Mouse (Mus musculus) limb, embryonic 12.5 days (tissue): ENCODE results near the gene Mdm4. TPM values are rescaled to one million over a fixed set of nuclear protein-coding genes. Genes with fewer than 3 reads are reported as not detected.

ENCODE experiments used
- ATAC-seq: fragments of 200-750 bp; cut with Nextera tagmentation; 2 replicates; pipeline ENCODE4 v1.8.0; 2017; ENCODE audit warnings: low read depth, moderate TSS enrichment; ENCODE audit not compliant: insufficient number of reproducible peaks, insufficient read depth, low FRiP score, low TSS enrichment
- H3K27ac ChIP-seq: fragments of 300-500 bp; sonication (generic); 2 replicates; pipeline ENCODE4 v1.5.1; 2016; ENCODE audit warnings: mild to moderate bottlenecking, moderate library complexity
- H3K27me3 ChIP-seq: fragments of 300-500 bp; sonication (generic); 2 replicates; pipeline ENCODE4 v1.6.1; 2016; ENCODE audit warnings: mild to moderate bottlenecking, moderate library complexity
- H3K36me3 ChIP-seq: fragments of 300-500 bp; sonication (generic); 2 replicates; pipeline ENCODE4 v1.6.1; 2016; ENCODE audit warnings: mild to moderate bottlenecking, moderate library complexity
- H3K4me1 ChIP-seq: fragments of 300-500 bp; sonication (generic); replicated peaks from 2 replicates; pipeline ENCODE4 v1.6.1; 2016
- H3K4me2 ChIP-seq: fragments of 300-500 bp; sonication (generic); 2 replicates; pipeline ENCODE4 v1.6.1; 2016; ENCODE audit warnings: mild to moderate bottlenecking, moderate library complexity
- H3K4me3 ChIP-seq: fragments of 300-500 bp; sonication (generic); replicated peaks from 2 replicates; pipeline ENCODE4 v1.5.1; 2016; ENCODE audit warnings: mild to moderate bottlenecking
- H3K9ac ChIP-seq: fragments of 300-500 bp; sonication (generic); replicated peaks from 2 replicates; pipeline ENCODE4 v1.6.1; 2016; ENCODE audit warnings: mild to moderate bottlenecking, moderate library complexity
- H3K9me3 ChIP-seq: fragments of 300-500 bp; sonication (generic); 2 replicates; pipeline ENCODE4 v1.6.1; 2016; ENCODE audit warnings: mild to moderate bottlenecking, moderate library complexity
- WGBS: fragments of 180-500 bp; shearing (Covaris S2); methylation state at CpG from one replicate; pipeline ENCODE4 v1.1.7; 2016; 5-methylcytosine and 5-hydroxymethylcytosine counted together
- polyA plus RNA-seq: library from polyadenylated mRNA; unstranded; fragments of >200 nt; fragmentation: Nextera tagmentation; extraction: Ambion mirVana; gene quantifications from 2 replicates; pipeline ENCODE4 v1.2.1, GENCODE M21; 2016

Mdm4 gene
- polyA plus RNA-seq = 45.9 and 46.7 TPM in 2 replicates

DNA sequence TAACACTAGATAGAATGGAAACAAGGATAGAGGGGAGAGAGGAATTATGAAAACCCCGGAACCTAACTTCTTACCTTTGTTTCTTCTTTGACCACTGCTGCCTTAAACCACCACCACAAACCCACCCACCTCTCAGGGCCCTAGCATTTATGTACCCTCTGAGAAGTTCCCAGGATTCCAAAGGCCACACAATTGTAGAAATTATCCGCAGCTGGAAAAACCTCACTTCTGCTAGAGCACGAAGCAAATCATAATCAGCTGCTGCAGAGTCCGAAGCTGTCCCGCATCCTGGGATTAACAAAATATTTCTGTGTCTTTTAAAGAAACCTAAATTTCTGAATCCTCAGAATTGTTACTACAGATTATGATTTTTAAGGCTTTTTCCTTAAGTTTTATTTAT is at the start of gene Mdm4:
TSS of gene Mdm4 (minus strand) at position 101 of the 400 bp plus-strand sequence.
- no peaks in the 10 kb centered on the region for H3K9me3 ChIP-seq
- ATAC-seq = no peak
- H3K27ac ChIP-seq = no peak within 1 kb of the TSS
- no peak within 1 kb of the TSS for H3K9ac ChIP-seq
- no peaks in the 10 kb centered on the region for H3K27me3 ChIP-seq
- no peak within 1 kb of the TSS for H3K4me2 ChIP-seq
- H3K36me3 ChIP-seq = no peaks in the 10 kb centered on the region
- peaks cover 8% of the 10 kb centered on the region; the same call in 1 of the 2 replicates for H3K4me1 ChIP-seq
- no peak within 1 kb of the TSS for H3K4me3 ChIP-seq
- WGBS = 93% methylated on average over 5 of the region's 5 CpGs

DNA sequence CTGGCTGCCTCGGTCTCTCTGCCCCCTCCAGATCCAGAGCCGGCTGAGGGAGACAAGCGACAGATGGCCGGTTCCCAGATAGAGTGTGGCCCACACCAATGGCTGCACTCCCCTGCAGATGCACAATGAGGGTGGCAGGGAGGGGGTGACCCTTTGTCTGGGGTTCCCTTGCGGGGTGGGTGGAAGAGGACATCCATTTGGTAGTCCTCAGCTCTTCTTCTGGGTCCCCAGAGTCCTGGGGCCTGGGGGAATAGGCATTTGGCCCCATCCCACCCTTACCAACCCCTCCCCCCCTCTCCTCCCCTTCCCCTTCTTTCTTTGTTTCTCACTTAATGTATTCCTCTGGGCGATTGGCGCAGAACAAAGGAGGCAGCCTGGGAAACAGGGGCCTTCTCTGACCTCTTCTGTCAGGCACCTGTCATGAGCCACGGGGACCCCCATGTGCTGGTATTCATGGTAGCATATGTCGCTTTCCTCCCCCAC is 49.8 kb upstream of the Mdm4 start:
- Histone ChIP-seq H3K4me1 (peaks cover 19% of the 10 kb centered on the region), H3K27ac (no peak overlapping the region), H3K4me2 (no peak overlapping the region), H3K4me3 (no peak overlapping the region), H3K9ac (no peak overlapping the region), H3K27me3 (no peaks in the 10 kb centered on the region), H3K36me3 (peaks cover 32% of the 10 kb centered on the region; the same call in 1 of the 2 replicates), H3K9me3 (0 out of 2 replicates have a peak, but pooled peaks cover 3% of the 10 kb centered on the region)
- whole genome bisulfite sequencing = 46% methylated on average over 9 of the region's 9 CpGs
- no peak for ATAC-seq

DNA sequence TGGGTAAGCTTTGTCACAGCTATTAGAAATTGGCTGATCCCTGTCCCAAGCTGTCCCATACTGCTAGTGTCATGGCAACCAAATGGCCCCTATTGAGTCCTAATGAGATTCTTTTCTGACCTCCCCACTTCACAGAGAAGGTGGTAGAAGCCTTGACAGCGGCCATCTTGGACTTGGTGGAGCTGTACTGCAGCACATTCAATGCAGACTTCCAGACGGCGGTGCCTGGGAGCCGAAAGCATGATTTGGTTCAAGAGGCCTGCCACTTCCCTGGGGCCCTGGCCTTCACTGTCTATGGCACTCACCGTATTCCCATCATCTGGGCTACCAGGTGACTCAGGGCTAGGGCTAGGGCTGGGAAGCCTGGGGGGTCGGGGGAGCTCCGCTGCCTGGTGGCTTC is 49.1 kb upstream of the Mdm4 start:
- H3K4me3 ChIP-seq = no peak overlapping the region
- H3K4me1 ChIP-seq = peaks cover 19% of the 10 kb centered on the region
- no peak overlapping the region for H3K4me2 ChIP-seq
- peaks cover 32% of the 10 kb centered on the region; the same call in 1 of the 2 replicates for H3K36me3 ChIP-seq
- no peak overlapping the region for H3K27ac ChIP-seq
- ATAC-seq = no peak
- 0 out of 2 replicates have a peak, but pooled peaks cover 3% of the 10 kb centered on the region for H3K9me3 ChIP-seq
- 86% methylated on average over 7 of the region's 7 CpGs for WGBS
- H3K27me3 ChIP-seq = no peaks in the 10 kb centered on the region
- no peak overlapping the region for H3K9ac ChIP-seq

DNA sequence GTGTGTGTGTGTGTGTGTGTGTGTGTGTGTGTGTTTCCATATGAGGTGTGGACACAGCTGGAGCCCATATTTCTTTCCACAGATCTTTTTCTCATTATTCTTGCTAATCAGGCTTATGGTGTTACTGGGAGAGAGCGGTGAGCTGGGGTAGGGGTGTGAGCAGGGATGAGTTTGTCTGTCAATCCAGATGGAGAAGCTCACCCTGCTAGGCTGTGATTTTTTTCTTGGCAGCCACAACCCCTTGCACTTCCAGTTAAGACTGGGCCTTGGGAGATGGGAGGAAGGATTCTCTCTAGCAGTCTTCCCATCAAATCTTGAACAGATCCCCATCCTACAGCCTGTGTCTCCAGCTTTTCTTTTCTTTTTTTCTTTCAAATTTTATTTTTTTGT is 48.0 kb upstream of the Mdm4 start:
- peaks cover 28% of the 10 kb centered on the region; the same call in 1 of the 2 replicates for H3K36me3 ChIP-seq
- H3K4me1 ChIP-seq = peaks cover 25% of the 10 kb centered on the region
- H3K4me2 ChIP-seq = no peak overlapping the region
- H3K27me3 ChIP-seq = no peaks in the 10 kb centered on the region
- H3K9ac ChIP-seq = no peak overlapping the region
- no peak for ATAC-seq
- WGBS = 52% methylated on average over 1 of the region's 1 CpGs
- H3K9me3 ChIP-seq = 0 out of 2 replicates have a peak, but pooled peaks cover 3% of the 10 kb centered on the region
- H3K4me3 ChIP-seq = no peak overlapping the region
- 0 out of 2 replicates have a peak overlapping the region, but pooled peaks have one; percentile 71 for H3K27ac ChIP-seq

DNA sequence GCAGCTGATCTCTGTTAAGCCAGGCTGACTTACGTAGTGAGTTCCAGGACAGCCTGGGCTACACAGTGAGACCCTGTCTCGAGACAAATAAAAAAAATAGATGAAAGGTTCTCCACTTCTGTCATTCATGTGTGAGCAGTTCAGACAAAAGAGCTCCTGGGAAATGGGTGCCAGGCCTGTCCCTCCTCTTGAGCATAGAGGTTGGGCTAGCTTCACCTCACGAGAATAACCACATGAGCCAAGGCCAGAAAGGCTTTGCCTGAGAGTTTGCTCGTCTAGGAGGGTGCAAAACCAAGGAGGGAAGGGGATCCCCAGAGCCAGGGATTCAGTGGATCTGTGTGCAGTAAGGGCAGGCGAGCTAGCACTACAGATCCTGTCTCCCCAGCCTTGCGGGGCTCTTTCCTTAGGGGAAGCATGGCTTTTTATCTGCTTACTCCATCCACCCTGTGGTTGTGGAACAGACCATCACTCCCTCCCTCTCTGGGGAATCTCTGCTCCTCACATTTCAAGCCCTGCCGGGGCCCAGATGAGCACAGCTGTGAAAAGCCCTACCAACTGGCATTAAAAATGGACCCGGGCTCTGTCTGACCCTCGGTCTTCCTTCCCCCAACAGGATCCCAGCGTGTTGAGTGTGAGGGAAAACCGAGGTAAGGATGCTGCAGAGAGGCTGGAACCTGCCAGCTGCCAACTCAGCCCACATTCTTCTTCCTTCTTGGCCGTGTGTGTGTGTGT is 47.4 kb upstream of the Mdm4 start:
- H3K4me1 ChIP-seq = peaks cover 31% of the 10 kb centered on the region
- peak overlapping the region; percentile 71 for H3K27ac ChIP-seq
- peak; percentile 42; the same call in 1 of the 2 replicates for ATAC-seq

DNA sequence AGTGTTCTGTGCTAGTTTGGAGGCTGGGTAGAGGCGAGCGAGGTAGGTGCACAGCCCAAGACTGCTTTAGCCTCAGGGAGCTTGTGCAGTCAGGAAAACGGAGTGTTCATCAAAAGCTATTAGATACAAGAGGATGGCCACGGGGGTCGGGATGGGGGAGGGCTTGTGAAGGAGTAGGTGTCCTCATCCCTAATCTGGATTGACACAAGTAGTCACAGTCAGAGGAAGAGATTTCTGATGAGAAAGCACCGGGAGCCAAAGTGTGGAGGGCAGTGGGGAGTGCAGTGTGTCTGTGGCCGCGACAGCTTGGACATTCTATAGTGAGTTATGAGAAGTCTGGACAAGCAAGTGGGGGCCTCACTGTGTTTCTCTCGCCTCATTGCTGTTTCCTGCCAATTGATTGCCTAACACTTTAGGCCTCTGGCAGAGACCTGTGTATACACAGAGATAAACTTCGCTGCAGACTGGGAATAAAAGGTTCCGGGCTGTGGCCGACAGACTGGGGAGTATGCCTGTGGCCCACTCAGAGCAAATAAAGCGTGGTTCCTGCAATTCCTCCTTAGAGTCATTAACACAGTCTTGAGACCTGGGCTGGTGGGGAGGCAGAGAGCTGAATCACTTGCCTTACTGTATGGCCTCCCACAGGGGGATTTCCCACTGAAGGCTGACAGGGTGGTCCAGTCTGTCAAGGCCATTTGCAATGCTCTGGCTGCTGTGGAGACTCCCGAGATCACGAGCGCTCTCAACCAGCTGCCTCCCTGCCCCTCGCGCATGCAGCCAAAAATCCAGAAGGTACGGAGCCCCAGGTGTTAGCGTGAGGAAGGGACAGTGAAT is 46.5 kb upstream of the Mdm4 start:
- no peak overlapping the region for H3K9ac ChIP-seq
- H3K9me3 ChIP-seq = 0 out of 2 replicates have a peak, but pooled peaks cover 3% of the 10 kb centered on the region
- H3K36me3 ChIP-seq = peaks cover 17% of the 10 kb centered on the region; the same call in 1 of the 2 replicates
- H3K4me2 ChIP-seq = no peak overlapping the region
- WGBS = 39% methylated on average over 20 of the region's 20 CpGs
- no peak overlapping the region for H3K4me3 ChIP-seq
- no peaks in the 10 kb centered on the region for H3K27me3 ChIP-seq
- no peak for ATAC-seq
- peaks cover 31% of the 10 kb centered on the region for H3K4me1 ChIP-seq
- peak overlapping the region; percentile 67; the same call in 1 of the 2 replicates for H3K27ac ChIP-seq

More for the DNA sequence above, 47.4 kb upstream of the Mdm4 start:
- no peak overlapping the region for H3K9ac ChIP-seq
- no peak overlapping the region for H3K4me3 ChIP-seq
- H3K4me2 ChIP-seq = no peak overlapping the region
- H3K27me3 ChIP-seq = no peaks in the 10 kb centered on the region
- WGBS = 47% methylated on average over 11 of the region's 12 CpGs
- peaks cover 22% of the 10 kb centered on the region; the same call in 1 of the 2 replicates for H3K36me3 ChIP-seq
- 0 out of 2 replicates have a peak, but pooled peaks cover 3% of the 10 kb centered on the region for H3K9me3 ChIP-seq

DNA sequence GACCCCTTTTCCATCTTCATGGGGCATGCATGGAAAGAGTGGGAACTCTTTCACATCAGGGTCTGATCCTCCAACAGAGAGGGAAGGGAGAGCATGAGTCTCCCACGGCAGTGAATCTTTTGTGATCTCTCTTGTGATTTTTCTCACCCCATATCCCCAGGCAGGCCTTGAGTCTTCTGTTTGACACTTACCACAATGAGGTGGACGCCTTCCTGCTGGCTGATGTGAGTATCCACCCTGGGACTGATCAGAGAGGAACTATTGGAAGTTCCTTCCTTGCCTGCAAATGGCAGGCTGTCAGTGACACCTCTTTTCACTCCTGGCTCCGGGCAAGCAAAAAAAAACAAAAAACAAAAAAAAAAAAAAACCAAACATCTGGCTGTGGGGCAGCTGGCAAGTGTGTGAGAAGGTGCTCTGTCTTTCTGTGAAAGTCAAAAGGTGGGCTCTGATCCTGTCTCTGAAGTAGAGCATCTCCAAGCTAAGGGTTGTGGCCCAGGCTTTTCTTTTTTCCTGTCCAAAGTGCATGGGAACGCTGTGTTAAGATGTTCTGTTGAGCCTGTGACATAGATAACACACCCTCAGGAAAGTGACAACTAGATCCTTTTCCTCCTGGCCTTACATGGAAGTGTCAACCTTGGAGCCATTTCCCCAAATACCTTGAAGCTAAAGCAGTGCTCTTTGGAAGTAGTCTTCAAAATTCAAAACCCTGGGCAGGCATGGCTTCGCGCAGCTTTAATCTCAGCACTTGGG is 45.5 kb upstream of the Mdm4 start:
- Histone ChIP-seq H3K36me3 (peaks cover 10% of the 10 kb centered on the region; the same call in 1 of the 2 replicates), H3K27me3 (no peaks in the 10 kb centered on the region), H3K4me3 (no peak overlapping the region), H3K9me3 (0 out of 2 replicates have a peak, but pooled peaks cover 3% of the 10 kb centered on the region), H3K9ac (no peak overlapping the region), H3K4me2 (no peak overlapping the region), H3K27ac (no peak overlapping the region), H3K4me1 (peaks cover 32% of the 10 kb centered on the region)
- no peak for ATAC-seq
- WGBS = 68% methylated on average over 6 of the region's 6 CpGs

DNA sequence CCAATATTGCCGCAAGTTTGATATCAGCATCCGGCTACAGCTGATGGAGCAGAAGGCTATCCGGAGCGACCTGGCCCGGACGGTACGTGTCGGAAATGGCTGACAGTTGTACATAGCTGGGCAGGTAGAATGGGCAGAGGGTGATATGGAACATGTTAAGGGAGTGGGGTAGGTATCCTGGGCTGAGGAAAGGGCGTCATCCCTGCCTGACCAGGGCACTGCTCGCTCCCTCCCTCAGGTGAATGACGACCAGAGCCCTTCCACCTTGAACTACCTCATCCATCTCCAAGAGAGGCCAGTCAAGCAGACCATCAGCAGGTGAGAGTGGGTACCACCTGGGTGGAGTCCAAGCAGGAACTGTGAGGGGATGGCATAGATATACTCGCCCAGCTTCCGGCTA is 44.2 kb upstream of the Mdm4 start:
- ATAC-seq = no peak
- H3K9ac ChIP-seq = no peak overlapping the region
- H3K27ac ChIP-seq = no peak overlapping the region
- H3K4me2 ChIP-seq = no peak overlapping the region
- WGBS = 93% methylated on average over 13 of the region's 13 CpGs
- H3K9me3 ChIP-seq = 0 out of 2 replicates have a peak, but pooled peaks cover 3% of the 10 kb centered on the region
- peaks cover 45% of the 10 kb centered on the region for H3K4me1 ChIP-seq
- no peak overlapping the region for H3K4me3 ChIP-seq
- H3K27me3 ChIP-seq = no peaks in the 10 kb centered on the region
- peaks cover 7% of the 10 kb centered on the region; the same call in 1 of the 2 replicates for H3K36me3 ChIP-seq

DNA sequence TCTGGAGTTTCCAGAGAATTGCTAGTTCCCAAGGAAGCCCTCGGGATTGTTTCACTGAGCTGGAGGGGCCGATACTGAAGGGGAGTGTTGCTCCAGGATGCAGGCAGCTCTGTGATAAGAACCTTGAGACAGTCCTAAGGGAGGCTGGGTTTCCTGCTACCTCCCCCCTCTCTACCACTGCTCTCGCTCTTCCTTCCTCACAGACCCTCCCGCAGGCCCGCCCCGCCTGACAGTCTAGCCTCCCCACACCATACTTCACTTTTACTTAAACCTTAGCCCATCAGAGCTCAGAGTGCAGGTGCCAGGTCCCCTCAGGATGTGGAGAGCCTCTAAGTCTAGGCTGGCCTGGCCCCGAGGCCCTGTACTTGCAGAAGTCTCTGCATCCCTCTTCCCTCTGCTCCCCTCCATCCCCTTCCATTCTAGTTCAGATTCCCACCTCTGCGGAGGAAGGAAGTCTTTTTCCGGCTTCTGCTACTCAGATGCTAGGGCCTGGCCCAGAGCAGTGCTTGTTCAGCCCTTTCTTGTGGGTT is 43.0 kb upstream of the Mdm4 start:
- 35% methylated on average over 8 of the region's 9 CpGs for WGBS
- no peak overlapping the region for H3K9ac ChIP-seq
- no peaks in the 10 kb centered on the region for H3K27me3 ChIP-seq
- H3K4me1 ChIP-seq = peaks cover 56% of the 10 kb centered on the region
- no peak overlapping the region for H3K4me3 ChIP-seq
- peaks cover 11% of the 10 kb centered on the region; the same call in 1 of the 2 replicates for H3K36me3 ChIP-seq
- H3K9me3 ChIP-seq = no peaks in the 10 kb centered on the region
- no peak for ATAC-seq
- no peak overlapping the region for H3K4me2 ChIP-seq
- 0 out of 2 replicates have a peak overlapping the region, but pooled peaks have one; percentile 35 for H3K27ac ChIP-seq

DNA sequence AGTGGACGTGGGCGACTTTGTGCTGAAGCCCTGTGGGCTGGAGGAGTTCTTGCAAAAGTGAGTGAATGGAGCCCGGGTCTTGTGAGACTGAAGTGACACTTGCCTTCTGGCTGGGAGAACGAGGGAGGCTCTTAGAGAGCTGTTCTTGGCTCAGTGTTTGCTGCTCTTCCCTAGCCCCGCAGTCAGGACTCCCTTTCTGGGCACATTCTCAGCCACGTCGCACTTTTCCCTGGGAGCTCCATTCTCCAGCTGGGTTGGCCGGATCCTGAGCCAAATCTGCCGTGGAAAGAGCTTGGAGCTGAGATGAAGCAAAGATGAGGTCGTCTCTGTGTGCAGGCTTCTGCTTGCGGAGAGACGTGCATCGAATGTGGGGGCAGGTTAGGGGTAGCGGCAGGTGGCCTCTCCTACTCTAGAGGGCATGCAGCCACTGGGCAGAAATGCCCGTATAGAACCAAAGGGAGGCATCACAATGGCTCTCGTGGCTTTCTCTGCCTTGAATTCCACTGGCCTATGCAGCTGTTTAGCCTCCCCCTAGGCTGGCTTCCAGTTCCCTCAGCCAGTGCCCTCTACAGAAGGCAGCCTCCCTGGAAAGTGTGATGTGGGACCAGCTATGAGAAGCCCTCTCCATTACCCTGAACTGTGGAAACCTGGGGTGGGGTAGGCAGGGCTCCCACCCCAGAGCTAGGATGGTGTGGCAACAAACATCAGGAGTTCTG is 41.5 kb upstream of the Mdm4 start:
- Histone ChIP-seq H3K9me3 (no peaks in the 10 kb centered on the region), H3K27me3 (no peaks in the 10 kb centered on the region), H3K27ac (0 out of 2 replicates have a peak overlapping the region, but pooled peaks have one; percentile 35), H3K4me1 (peaks cover 49% of the 10 kb centered on the region), H3K4me3 (no peak overlapping the region), H3K36me3 (peaks cover 19% of the 10 kb centered on the region; the same call in 1 of the 2 replicates), H3K9ac (no peak overlapping the region; the same call in 1 of the 2 replicates), H3K4me2 (no peak overlapping the region)
- WGBS = 82% methylated on average over 16 of the region's 16 CpGs
- no peak for ATAC-seq
